30 mouse cellular contexts compared by ENCODE assay signal in genomic region chr17:64780753-64781490, GRCm38 (mm10). TPM values are rescaled to one million over a fixed set of nuclear protein-coding genes. Genes with fewer than 3 reads are reported as not detected.
DNase-seq lines count a peak whose midpoint lies in the region; ATAC-seq and TF ChIP-seq lines count a peak whose summit lies in the region.
"Had no signal": no experiment of that assay in that cellular context is flagged by ENCODE, and none has a peak within 500 bp of the region (broad histone marks: within the 10 kb centered on the region; RNA-seq: fewer than 3 reads in every experiment).

No protein-coding gene starts in this region.

- H3K4me1 ChIP-seq in limb, embryonic 14.5 days (ENCODE audit: control insufficient read depth, insufficient read depth, low read length): no peaks in the 10 kb centered on the region
- H3K4me1 ChIP-seq in limb, embryonic 10.5 days: peaks cover 5% of the 10 kb centered on the region; the same call in 1 of the 2 replicates
- H3K4me1 ChIP-seq: heart, embryonic 12.5 days; hindbrain, embryonic 15.5 days; intestine, embryonic 15.5 days; neural tube, embryonic 15.5 days had no signal

- intact Hi-C loops in heart, postnatal 10 days (cut with DNase I): no loop called here

- no peak for TF ChIP-seq POLR2A in limb, embryonic 14.5 days (IDR thresholded peaks at IDR 0.05; ENCODE audit: borderline replicate concordance, extremely low read depth, insufficient read depth, insufficient read length)

- no peaks in the 10 kb centered on the region for H3K27me3 ChIP-seq in limb, embryonic 14.5 days (ENCODE audit: control insufficient read depth, insufficient read depth, low read length)
- H3K27me3 ChIP-seq in limb, embryonic 10.5 days (ENCODE audit: low read depth, poor library complexity, severe bottlenecking): no peaks in the 10 kb centered on the region
- H3K27me3 ChIP-seq in splenic B cell, adult 2 months (ENCODE audit: control insufficient read depth, insufficient read depth, low read length, poor library complexity, severe bottlenecking): no peaks in the 10 kb centered on the region
- H3K27me3 ChIP-seq: embryonic facial prominence, embryonic 13.5 days; heart, embryonic 12.5 days; hindbrain, embryonic 15.5 days; intestine, embryonic 15.5 days; kidney, embryonic 15.5 days; neural tube, embryonic 15.5 days had no signal

- no peak for ATAC-seq in limb, embryonic 14.5 days (ENCODE audit: low FRiP score, low read depth)
- peak; percentile 17; the same call in 1 of the 2 replicates for ATAC-seq in granulocyte monocyte progenitor cell, adult 5-6 weeks (replicated peaks; ENCODE audit: poor library complexity, severe bottlenecking)
- ATAC-seq in erythroid progenitor cell, adult 5-6 weeks (replicated peaks; ENCODE audit: low FRiP score, poor library complexity, severe bottlenecking): no peak
- ATAC-seq: activated CD4-positive, CD25-positive, alpha-beta regulatory T cell, adult 4 months; forebrain, postnatal 0 days; intestine, embryonic 15.5 days; midbrain, embryonic 16.5 days; Patski had no signal

- H3K27ac ChIP-seq in limb, embryonic 14.5 days (replicated peaks; ENCODE audit: low read depth, low read length): no peak overlapping the region
- no peak overlapping the region for H3K27ac ChIP-seq in limb, embryonic 10.5 days
- H3K27ac ChIP-seq: embryonic facial prominence, embryonic 13.5 days; forebrain, embryonic 10.5 days; hindbrain, embryonic 15.5 days; intestine, embryonic 15.5 days; kidney, embryonic 15.5 days; layer of hippocampus, adult 2 months; neural tube, embryonic 15.5 days had no signal

- H3K4me2 ChIP-seq in limb, embryonic 14.5 days (replicated peaks; ENCODE audit: low read depth, low read length, severe bottlenecking): no peak overlapping the region
- H3K4me2 ChIP-seq: embryonic facial prominence, embryonic 13.5 days; heart, embryonic 12.5 days; hindbrain, embryonic 15.5 days; intestine, embryonic 15.5 days; kidney, embryonic 15.5 days; neural tube, embryonic 15.5 days had no signal

- no peaks in the 10 kb centered on the region for H3K9me3 ChIP-seq in limb, embryonic 14.5 days (ENCODE audit: control insufficient read depth, low read length)
- no peaks in the 10 kb centered on the region for H3K9me3 ChIP-seq in limb, embryonic 10.5 days (replicated peaks)
- H3K9me3 ChIP-seq: embryonic facial prominence, embryonic 13.5 days; forebrain, embryonic 10.5 days; heart, embryonic 12.5 days; hindbrain, embryonic 15.5 days; intestine, embryonic 15.5 days; kidney, embryonic 15.5 days; neural tube, embryonic 15.5 days had no signal

- H3K36me3 ChIP-seq in limb, embryonic 14.5 days (ENCODE audit: control insufficient read depth, insufficient read depth, low read length): no peaks in the 10 kb centered on the region
- no peaks in the 10 kb centered on the region for H3K36me3 ChIP-seq in limb, embryonic 10.5 days
- no peaks in the 10 kb centered on the region for H3K36me3 ChIP-seq in splenic B cell, adult 2 months (ENCODE audit: control insufficient read depth, insufficient read depth, low read length, poor library complexity, severe bottlenecking)
- H3K36me3 ChIP-seq: embryonic facial prominence, embryonic 13.5 days; forebrain, embryonic 10.5 days; heart, embryonic 12.5 days; hindbrain, embryonic 15.5 days; intestine, embryonic 15.5 days; kidney, embryonic 15.5 days; neural tube, embryonic 15.5 days had no signal

- no peak overlapping the region for H3K4me3 ChIP-seq in limb, embryonic 14.5 days (replicated peaks; ENCODE audit: low read length)
- no peak overlapping the region for H3K4me3 ChIP-seq in limb, embryonic 10.5 days
- H3K4me3 ChIP-seq: embryonic facial prominence, embryonic 13.5 days; forebrain, embryonic 10.5 days; heart, embryonic 12.5 days; hindbrain, embryonic 15.5 days; intestine, embryonic 15.5 days; kidney, embryonic 15.5 days; layer of hippocampus, adult 2 months; neural tube, embryonic 15.5 days had no signal

- H3K9ac ChIP-seq in limb, embryonic 14.5 days (ENCODE audit: low read depth, low read length, severe bottlenecking): no peak overlapping the region
- H3K9ac ChIP-seq: embryonic facial prominence, embryonic 13.5 days; forebrain, postnatal 0 days; heart, embryonic 12.5 days; hindbrain, embryonic 15.5 days; intestine, embryonic 15.5 days; kidney, embryonic 15.5 days; neural tube, embryonic 15.5 days had no signal

- WGBS in limb, embryonic 14.5 days: 71% methylated on average over 18 of the region's 18 CpGs
- 76% methylated on average over 18 of the region's 18 CpGs for WGBS in limb, embryonic 10.5 days

- DNase-seq in limb, embryonic 14.5 days (ENCODE audit: low spot score): peak; percentile 13
- DNase-seq in limb, embryonic 10.5 days (ENCODE audit: low spot score): no peak
- DNase-seq in thymus, postnatal 4 days: peak; percentile 13
- no peak for DNase-seq in thymus, adult 18-20 months
- peak; percentile 62 for DNase-seq in splenic B cell, adult 2 months (ENCODE audit: low read depth, low spot score)
- DNase-seq in heart, postnatal 10 days: no peak
- DNase-seq: adrenal gland, postnatal 14 days; cerebellum, adult 11-12 months; cerebellum, postnatal 25 days; forebrain, postnatal 0 days; heart, postnatal 36 days; liver; lung, postnatal 14 days had no signal

RNA-seq across cellular contexts. Expression of gene 4930583I09Rik, which starts 54.9 kb away (rescaled TPM):
- not detected in 2 replicates for polyA plus RNA-seq in limb, embryonic 14.5 days (2012; rRNA removed)
- not detected in 2 replicates for polyA plus RNA-seq in limb, embryonic 14.5 days (2014; fragmentation: Nextera tagmentation; extraction: Ambion mirVana)
- not detected in 2 replicates for polyA plus RNA-seq in limb, embryonic 10.5 days (2016; fragmentation: Nextera tagmentation; extraction: Ambion mirVana)
- total RNA-seq in granulocyte monocyte progenitor cell, adult 5-6 weeks (2014; fragmentation: Nextera tagmentation): not detected in 2 replicates
- total RNA-seq in granulocyte monocyte progenitor cell, adult 5-6 weeks (2017): not detected in 2 replicates
- not detected in 2 replicates for total RNA-seq in erythroid progenitor cell, adult 5-6 weeks (2015; ENCODE audit: low replicate concordance)
- not detected in 2 replicates for total RNA-seq in erythroid progenitor cell, adult 5-6 weeks (2017; ENCODE audit: low replicate concordance)
- total RNA-seq in heart, postnatal 10 days (2021): not detected
- total RNA-seq: adrenal gland, postnatal 14 days; forebrain, postnatal 0 days; heart, postnatal 36 days; layer of hippocampus, adult 2 months; left cerebral cortex, postnatal 25 days; megakaryocyte-erythroid progenitor cell, adult 5-6 weeks had no signal
- polyA plus RNA-seq: activated CD4-positive, CD25-positive, alpha-beta regulatory T cell, adult 4 months; embryonic facial prominence, embryonic 13.5 days; forebrain, embryonic 10.5 days; forebrain, postnatal 0 days; gonadal fat pad, adult 2 months; heart, embryonic 12.5 days; hindbrain, embryonic 15.5 days; intestine, embryonic 15.5 days; kidney, embryonic 15.5 days; liver, embryonic 16.5 days; midbrain, embryonic 16.5 days; neural tube, embryonic 15.5 days; Patski had no signal

Comparison
In these comparisons a context has a peak if more than half of its experiments do, and no peak if none do; other contexts are left out.
1. DNase-seq: peak in limb, embryonic 14.5 days (single experiment), thymus, postnatal 4 days (single experiment) and splenic B cell, adult 2 months (single experiment); none in limb, embryonic 10.5 days (single experiment), thymus, adult 18-20 months (0 of 2) and heart, postnatal 10 days (0 of 2).